Mouse (Mus musculus): ENCODE data around the gene Bmpr2.

DNA sequence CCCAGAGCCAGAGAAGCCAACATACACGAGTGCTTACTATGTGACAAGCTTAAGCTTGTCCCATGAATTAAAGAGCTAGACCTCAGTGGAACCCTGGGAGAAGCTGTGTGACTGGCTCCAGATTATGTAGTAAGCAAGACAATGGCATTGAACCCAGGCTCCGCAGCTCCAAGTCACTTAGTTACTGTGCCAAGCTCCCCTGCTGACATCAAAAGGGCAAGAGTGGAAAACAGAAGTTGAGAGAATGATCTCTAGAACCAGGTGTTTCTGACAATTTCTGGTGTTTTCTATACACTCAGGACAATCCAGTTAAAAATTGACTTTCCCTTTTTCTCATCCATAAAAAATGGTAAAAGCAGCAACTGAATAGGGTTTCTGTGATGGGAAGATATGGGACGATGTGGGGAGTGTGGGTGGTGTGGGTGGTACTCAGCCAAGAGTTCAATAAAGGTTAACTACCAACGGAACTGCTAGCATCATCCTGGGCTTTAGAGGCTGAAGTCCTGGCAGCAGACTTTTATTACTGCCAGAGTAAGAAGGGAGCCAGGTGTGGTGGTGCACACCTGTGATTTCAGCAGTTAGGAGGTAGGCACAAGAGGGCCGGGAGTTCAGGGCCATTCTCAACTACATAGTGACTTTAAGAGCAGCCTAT is 134.1 kb downstream of the Bmpr2 start:
- TF ChIP-seq CTCF (IDR thresholded peaks at IDR 0.05; ENCODE audit: extremely low read depth, insufficient read depth, insufficient read length, insufficient replicate concordance) (no peak), POLR2A (IDR thresholded peaks at IDR 0.05; ENCODE audit: low read depth, low read length) (no peak)

Data from spleen, adult 2 months (tissue).